Mouse (Mus musculus): ENCODE measurements around the gene Hipk4. TPM values are rescaled to one million over a fixed set of nuclear protein-coding genes. Genes with fewer than 3 reads are reported as not detected.

The Hipk4 gene
- polyA plus RNA-seq, 1 experiment from 2014 or later = 0.79 TPM

GRCm38 (mm10) chr7:27506765-27507370 is 16.2 kb upstream of the Hipk4 start:
- peak; percentile 46 for DNase-seq (ENCODE audit: low spot score)
- H3K27me3 ChIP-seq (ENCODE audit: low read depth, poor library complexity, severe bottlenecking) = no peaks in the 10 kb centered on the region
- no peaks in the 10 kb centered on the region for H3K36me3 ChIP-seq
- H3K9me3 ChIP-seq (replicated peaks) = no peaks in the 10 kb centered on the region
- peak overlapping the region; percentile 54 for H3K4me3 ChIP-seq
- peaks cover 15% of the 10 kb centered on the region for H3K4me1 ChIP-seq
- WGBS = 58% methylated on average over 9 of the region's 9 CpGs
- H3K27ac ChIP-seq = peak overlapping the region; percentile 91

GRCm38 (mm10) chr7:27507711-27508647 is 15.1 kb upstream of the Hipk4 start:
- under 1% methylated on average over 54 of the region's 54 CpGs for WGBS
- peak; percentile 100 for DNase-seq (ENCODE audit: low spot score)
- H3K9me3 ChIP-seq (replicated peaks) = no peaks in the 10 kb centered on the region
- peaks cover 15% of the 10 kb centered on the region for H3K4me1 ChIP-seq
- H3K27me3 ChIP-seq (ENCODE audit: low read depth, poor library complexity, severe bottlenecking) = no peaks in the 10 kb centered on the region
- no peaks in the 10 kb centered on the region for H3K36me3 ChIP-seq
- H3K4me3 ChIP-seq = peak overlapping the region; percentile 54
- H3K27ac ChIP-seq = peak overlapping the region; percentile 91

- Histone ChIP-seq H3K4me3 (peak overlapping the region; percentile 54), H3K9me3 (replicated peaks) (no peaks in the 10 kb centered on the region), H3K36me3 (no peaks in the 10 kb centered on the region), H3K27me3 (ENCODE audit: low read depth, poor library complexity, severe bottlenecking) (no peaks in the 10 kb centered on the region), H3K27ac (peak overlapping the region; percentile 91), H3K4me1 (peaks cover 15% of the 10 kb centered on the region)
- DNase-seq (ENCODE audit: low spot score) = peak; percentile 64
- WGBS = 25% methylated on average over 6 of the region's 6 CpGs
These were observed 14.4 kb upstream of the Hipk4 start for GRCm38 (mm10) chr7:27508648-27509005.

- H3K27ac ChIP-seq = no peak overlapping the region
- 0 out of 2 replicates have a peak, but pooled peaks cover 2% of the 10 kb centered on the region for H3K36me3 ChIP-seq
- no peak overlapping the region for H3K4me3 ChIP-seq
- no peaks in the 10 kb centered on the region for H3K9me3 ChIP-seq (replicated peaks)
- H3K27me3 ChIP-seq (ENCODE audit: low read depth, poor library complexity, severe bottlenecking) = no peaks in the 10 kb centered on the region
- no peak for DNase-seq (ENCODE audit: low spot score)
- H3K4me1 ChIP-seq = peaks cover 15% of the 10 kb centered on the region
- 83% methylated on average over 2 of the region's 2 CpGs for WGBS
These were observed 12.3 kb upstream of the Hipk4 start for GRCm38 (mm10) chr7:27510809-27511208.

- 81% methylated on average over 9 of the region's 9 CpGs for WGBS
- Histone ChIP-seq H3K27ac (no peak overlapping the region), H3K27me3 (ENCODE audit: low read depth, poor library complexity, severe bottlenecking) (no peaks in the 10 kb centered on the region), H3K9me3 (replicated peaks) (no peaks in the 10 kb centered on the region), H3K4me3 (no peak overlapping the region), H3K4me1 (no peaks in the 10 kb centered on the region), H3K36me3 (peaks cover 31% of the 10 kb centered on the region)
- no peak for DNase-seq (ENCODE audit: low spot score)
These were observed 8.1 kb upstream of the Hipk4 start for GRCm38 (mm10) chr7:27514961-27515360.

- Histone ChIP-seq H3K9me3 (replicated peaks) (no peaks in the 10 kb centered on the region), H3K27me3 (ENCODE audit: low read depth, poor library complexity, severe bottlenecking) (no peaks in the 10 kb centered on the region), H3K4me3 (no peak overlapping the region), H3K4me1 (peaks cover 4% of the 10 kb centered on the region; the same call in 1 of the 2 replicates), H3K36me3 (peaks cover 34% of the 10 kb centered on the region), H3K27ac (no peak overlapping the region)
- 88% methylated on average over 9 of the region's 9 CpGs for WGBS
- no peak for DNase-seq (ENCODE audit: low spot score)
These were observed 4.8 kb upstream of the Hipk4 start for GRCm38 (mm10) chr7:27518314-27518713.

GRCm38 (mm10) chr7:27520104-27520503 is 3.0 kb upstream of the Hipk4 start:
- no peaks in the 10 kb centered on the region for H3K27me3 ChIP-seq (ENCODE audit: low read depth, poor library complexity, severe bottlenecking)
- no peak overlapping the region for H3K4me3 ChIP-seq
- no peak for DNase-seq (ENCODE audit: low spot score)
- no peak overlapping the region for H3K27ac ChIP-seq
- peaks cover 4% of the 10 kb centered on the region; the same call in 1 of the 2 replicates for H3K4me1 ChIP-seq
- peaks cover 34% of the 10 kb centered on the region for H3K36me3 ChIP-seq
- no peaks in the 10 kb centered on the region for H3K9me3 ChIP-seq (replicated peaks)

GRCm38 (mm10) chr7:27520599-27520998 is 2.5 kb upstream of the Hipk4 start:
- no peak overlapping the region for H3K4me3 ChIP-seq

GRCm38 (mm10) chr7:27523805-27524204 is 738 bp downstream of the Hipk4 start:
- H3K4me1 ChIP-seq = peaks cover 4% of the 10 kb centered on the region; the same call in 1 of the 2 replicates
- H3K36me3 ChIP-seq = peaks cover 14% of the 10 kb centered on the region; the same call in 1 of the 2 replicates
- DNase-seq (ENCODE audit: low spot score) = no peak
- H3K27ac ChIP-seq = no peak overlapping the region
- WGBS = 94% methylated on average over 13 of the region's 13 CpGs
- H3K9me3 ChIP-seq (replicated peaks) = no peaks in the 10 kb centered on the region
- H3K4me3 ChIP-seq = no peak overlapping the region
- no peaks in the 10 kb centered on the region for H3K27me3 ChIP-seq (ENCODE audit: low read depth, poor library complexity, severe bottlenecking)

More at GRCm38 (mm10) chr7:27520599-27520998, 2.5 kb upstream of the Hipk4 start:
- 71% methylated on average over 1 of the region's 1 CpGs for WGBS
- peaks cover 33% of the 10 kb centered on the region for H3K36me3 ChIP-seq
- peaks cover 4% of the 10 kb centered on the region; the same call in 1 of the 2 replicates for H3K4me1 ChIP-seq
- H3K27me3 ChIP-seq (ENCODE audit: low read depth, poor library complexity, severe bottlenecking) = no peaks in the 10 kb centered on the region
- H3K27ac ChIP-seq = no peak overlapping the region
- no peak for DNase-seq (ENCODE audit: low spot score)
- no peaks in the 10 kb centered on the region for H3K9me3 ChIP-seq (replicated peaks)

- H3K4me1 ChIP-seq = peaks cover 4% of the 10 kb centered on the region; the same call in 1 of the 2 replicates
- peak overlapping the region; percentile 56; the same call in 1 of the 2 replicates for H3K27ac ChIP-seq
- peak; percentile 90 for DNase-seq (ENCODE audit: low spot score)
- H3K4me3 ChIP-seq = no peak overlapping the region
- H3K36me3 ChIP-seq = peaks cover 18% of the 10 kb centered on the region
- no peaks in the 10 kb centered on the region for H3K27me3 ChIP-seq (ENCODE audit: low read depth, poor library complexity, severe bottlenecking)
- no peaks in the 10 kb centered on the region for H3K9me3 ChIP-seq (replicated peaks)
- WGBS = 28% methylated on average over 10 of the region's 10 CpGs
These were observed 3.2 kb downstream of the Hipk4 start for GRCm38 (mm10) chr7:27526039-27526827.

- no peak for DNase-seq (ENCODE audit: low spot score)
- no peak overlapping the region for H3K27ac ChIP-seq
- no peaks in the 10 kb centered on the region for H3K27me3 ChIP-seq (ENCODE audit: low read depth, poor library complexity, severe bottlenecking)
- peaks cover 42% of the 10 kb centered on the region for H3K36me3 ChIP-seq
- no peaks in the 10 kb centered on the region for H3K4me1 ChIP-seq
- no peak overlapping the region for H3K4me3 ChIP-seq
- no peaks in the 10 kb centered on the region for H3K9me3 ChIP-seq (replicated peaks)
- WGBS = 84% methylated on average over 21 of the region's 21 CpGs
These were observed 6.0 kb downstream of the Hipk4 start for GRCm38 (mm10) chr7:27529070-27529469.

GRCm38 (mm10) chr7:27530937-27531336 is 7.9 kb downstream of the Hipk4 start:
- Histone ChIP-seq H3K27ac (no peak overlapping the region), H3K4me1 (no peaks in the 10 kb centered on the region), H3K36me3 (peaks cover 58% of the 10 kb centered on the region), H3K9me3 (replicated peaks) (no peaks in the 10 kb centered on the region), H3K27me3 (ENCODE audit: low read depth, poor library complexity, severe bottlenecking) (no peaks in the 10 kb centered on the region), H3K4me3 (no peak overlapping the region)
- 82% methylated on average over 3 of the region's 3 CpGs for WGBS
- no peak for DNase-seq (ENCODE audit: low spot score)
